Mouse (Mus musculus) c-Kit-positive CD71-negative TER-119-negative erythroid progenitor cells, embryonic 14.5 days (primary cell): Measurements from ENCODE around the gene Zxdc.
A peak's percentile ranks its signal among the peaks of the same experiment; 100 is the strongest.

Experiments
- DNase-seq: peaks from one replicate; pipeline ENCODE4 v3.0.0-alpha.2; 2013; ENCODE audit warnings: low read depth

Gene Zxdc

GRCm38 (mm10) chr6:90368976-90369724 lies at the start of gene Zxdc:
Gene Zxdc (plus strand): TSS chr6:90369492.
- DNase-seq, result peak; percentile 93

- no peak for DNase-seq
Observed at GRCm38 (mm10) chr6:90320429-90320828, 48.9 kb upstream of the Zxdc start.

GRCm38 (mm10) chr6:90321811-90322210 lies 47.5 kb upstream of the Zxdc start:
- DNase-seq, result no peak

- DNase-seq, result no peak
Observed at GRCm38 (mm10) chr6:90324026-90324425, 45.3 kb upstream of the Zxdc start.

- no peak for DNase-seq
Observed at GRCm38 (mm10) chr6:90324463-90324862, 44.8 kb upstream of the Zxdc start.

- DNase-seq, result no peak
Observed at GRCm38 (mm10) chr6:90324991-90325390, 44.3 kb upstream of the Zxdc start, which contains the start of gene Chst13. Gene Chst13 (minus strand): TSS chr6:90325185.

- DNase-seq, result no peak
Observed at GRCm38 (mm10) chr6:90327670-90328069, 41.6 kb upstream of the Zxdc start.

- no peak for DNase-seq
Observed at GRCm38 (mm10) chr6:90329953-90330352, 39.3 kb upstream of the Zxdc start.

- DNase-seq, result no peak
Observed at GRCm38 (mm10) chr6:90332561-90333425, 36.5 kb upstream of the Zxdc start, which contains the start of gene Uroc1. Gene Uroc1 (plus strand): TSS chr6:90333284.

- DNase-seq, result no peak
Observed at GRCm38 (mm10) chr6:90334244-90334643, 35.0 kb upstream of the Zxdc start.

GRCm38 (mm10) chr6:90342343-90342742 lies 26.9 kb upstream of the Zxdc start:
- no peak for DNase-seq

- no peak for DNase-seq
Observed at GRCm38 (mm10) chr6:90347183-90347582, 22.1 kb upstream of the Zxdc start.

GRCm38 (mm10) chr6:90348500-90348899 lies 20.8 kb upstream of the Zxdc start:
- no peak for DNase-seq

- no peak for DNase-seq
Observed at GRCm38 (mm10) chr6:90350011-90350410, 19.3 kb upstream of the Zxdc start.

GRCm38 (mm10) chr6:90358142-90358541 lies 11.2 kb upstream of the Zxdc start:
- no peak for DNase-seq

- DNase-seq, result no peak
Observed at GRCm38 (mm10) chr6:90359445-90359844, 9.8 kb upstream of the Zxdc start.

GRCm38 (mm10) chr6:90360024-90360781 lies 9.1 kb upstream of the Zxdc start:
- no peak for DNase-seq

GRCm38 (mm10) chr6:90360922-90361614 lies 8.2 kb upstream of the Zxdc start:
- DNase-seq, result no peak

GRCm38 (mm10) chr6:90363301-90363700 lies 6.0 kb upstream of the Zxdc start:
- DNase-seq, result no peak

GRCm38 (mm10) chr6:90369725-90370553 lies 647 bp downstream of the Zxdc start:
- no peak for DNase-seq

- DNase-seq, result peak; percentile 19
Observed at GRCm38 (mm10) chr6:90374647-90375046, 5.4 kb downstream of the Zxdc start.
